Mouse (Mus musculus) midbrain, postnatal 0 days (tissue): ENCODE measurements at regions not wholly inside any gene's neighbourhood (a gene's known extent, or its start where the extent isn't known, plus 50 kb on each side); places are given as distances from the start of the nearest gene placed in this dataset.

ENCODE experiments used
- ATAC-seq: fragments of 200-750 bp; cut with Nextera tagmentation; 2 replicates; pipeline ENCODE4 v1.8.0; 2017; ENCODE audit warnings: moderate number of reproducible peaks, mild to moderate bottlenecking, moderate TSS enrichment, moderate library complexity; ENCODE audit not compliant: low FRiP score
- DNase-seq: peaks from one replicate; pipeline ENCODE4 v3.0.0-alpha.2; 2015; ENCODE audit warnings: low spot score
- H3K27ac ChIP-seq: fragments of 300-500 bp; sonication (generic); 2 replicates; pipeline ENCODE4 v1.5.1; 2014; ENCODE audit warnings: low read depth, mild to moderate bottlenecking, low read length, mixed read lengths
- H3K27me3 ChIP-seq: fragments of 300-500 bp; sonication (generic); 2 replicates; pipeline ENCODE4 v1.6.1; 2014; ENCODE audit warnings: low read length, control low read depth, mixed read lengths; ENCODE audit not compliant: insufficient read depth
- H3K36me3 ChIP-seq: fragments of 300-500 bp; sonication (generic); 2 replicates; pipeline ENCODE4 v1.6.1; 2014; ENCODE audit warnings: low read length, control low read depth, mixed read lengths; ENCODE audit not compliant: insufficient read depth
- H3K4me1 ChIP-seq: fragments of 300-500 bp; sonication (generic); 2 replicates; pipeline ENCODE4 v1.6.1; 2014; ENCODE audit warnings: mild to moderate bottlenecking, control low read depth, antibody characterized with exemption, low read length, mixed read lengths; ENCODE audit not compliant: insufficient read depth
- H3K4me2 ChIP-seq: fragments of 300-500 bp; sonication (generic); 2 replicates; pipeline ENCODE4 v1.6.1; 2014; ENCODE audit warnings: low read depth, mild to moderate bottlenecking, low read length, mixed read lengths; ENCODE audit not compliant: poor library complexity, severe bottlenecking
- H3K4me3 ChIP-seq: fragments of 300-500 bp; sonication (generic); 2 replicates; pipeline ENCODE4 v1.5.1; 2014; ENCODE audit warnings: low read depth, mild to moderate bottlenecking, low read length, moderate library complexity
- H3K9ac ChIP-seq: fragments of 300-500 bp; sonication (generic); replicated peaks from 2 replicates; pipeline ENCODE4 v1.6.1; 2014; ENCODE audit warnings: mild to moderate bottlenecking, low read length, moderate library complexity, mixed read lengths; ENCODE audit not compliant: poor library complexity, severe bottlenecking
- H3K9me3 ChIP-seq: fragments of 300-500 bp; sonication (generic); 2 replicates; pipeline ENCODE4 v1.6.1; 2016; ENCODE audit warnings: low read length, control low read depth
- CTCF ChIP-seq: IDR thresholded peaks from 2 replicates; pipeline ENCODE4 v1.5.1; 2016; ENCODE audit warnings: antibody characterized with exemption, mild to moderate bottlenecking
- WGBS: fragments of 180-500 bp; shearing (Covaris S2); extraction: QIAGEN DNeasy Blood & Tissue Kit; methylation state at CpG from one replicate; pipeline ENCODE4 v1.1.7; 2014; 5-methylcytosine and 5-hydroxymethylcytosine counted together

GRCm38 (mm10) chr14:76761691-76762090 lies 205.0 kb upstream of the Serp2 start:
- Histone ChIP-seq H3K9me3 (no peaks in the 10 kb centered on the region), H3K27ac (no peak overlapping the region), H3K4me2 (no peak overlapping the region), H3K36me3 (no peaks in the 10 kb centered on the region), H3K4me3 (no peak overlapping the region), H3K9ac (no peak overlapping the region), H3K4me1 (0 out of 2 replicates have a peak, but pooled peaks cover 5% of the 10 kb centered on the region), H3K27me3 (no peaks in the 10 kb centered on the region)
- DNase-seq (no peak), ATAC-seq (no peak)
- TF ChIP-seq CTCF = no peak
- 91% methylated on average over 11 of the region's 11 CpGs for WGBS

- TF ChIP-seq CTCF = no peak
- no peaks in the 10 kb centered on the region for H3K36me3 ChIP-seq
- 92% methylated on average over 4 of the region's 4 CpGs for WGBS
- no peaks in the 10 kb centered on the region for H3K27me3 ChIP-seq
- DNase-seq (no peak), ATAC-seq (no peak)
- 0 out of 2 replicates have a peak, but pooled peaks cover 5% of the 10 kb centered on the region for H3K4me1 ChIP-seq
- no peak overlapping the region for H3K4me3 ChIP-seq
- H3K9ac ChIP-seq = no peak overlapping the region
- H3K4me2 ChIP-seq = no peak overlapping the region
- H3K9me3 ChIP-seq = no peaks in the 10 kb centered on the region
- H3K27ac ChIP-seq = no peak overlapping the region
These were observed 204.6 kb upstream of the Serp2 start for GRCm38 (mm10) chr14:76761274-76761673.

GRCm38 (mm10) chr14:76760509-76761023 lies 203.9 kb upstream of the Serp2 start:
- H3K27me3 ChIP-seq = no peaks in the 10 kb centered on the region
- ATAC-seq (no peak), DNase-seq (no peak)
- WGBS = 75% methylated on average over 13 of the region's 13 CpGs
- no peaks in the 10 kb centered on the region for H3K9me3 ChIP-seq
- H3K4me3 ChIP-seq = no peak overlapping the region
- H3K4me2 ChIP-seq = no peak overlapping the region
- H3K36me3 ChIP-seq = no peaks in the 10 kb centered on the region
- H3K4me1 ChIP-seq = 0 out of 2 replicates have a peak, but pooled peaks cover 5% of the 10 kb centered on the region
- TF ChIP-seq CTCF = no peak
- H3K9ac ChIP-seq = no peak overlapping the region
- no peak overlapping the region for H3K27ac ChIP-seq

GRCm38 (mm10) chr14:76759377-76759776 lies 202.7 kb upstream of the Serp2 start:
- Histone ChIP-seq H3K27ac (no peak overlapping the region), H3K4me1 (0 out of 2 replicates have a peak, but pooled peaks cover 2% of the 10 kb centered on the region), H3K27me3 (no peaks in the 10 kb centered on the region), H3K9ac (no peak overlapping the region), H3K4me3 (no peak overlapping the region), H3K36me3 (no peaks in the 10 kb centered on the region), H3K9me3 (no peaks in the 10 kb centered on the region), H3K4me2 (no peak overlapping the region)
- no peak for TF ChIP-seq CTCF
- ATAC-seq (no peak), DNase-seq (no peak)
- 83% methylated on average over 4 of the region's 4 CpGs for WGBS

GRCm38 (mm10) chr14:76758589-76758988 lies 201.9 kb upstream of the Serp2 start:
- Histone ChIP-seq H3K4me3 (no peak overlapping the region), H3K27me3 (no peaks in the 10 kb centered on the region), H3K36me3 (no peaks in the 10 kb centered on the region), H3K9me3 (no peaks in the 10 kb centered on the region), H3K27ac (no peak overlapping the region), H3K4me1 (0 out of 2 replicates have a peak, but pooled peaks cover 2% of the 10 kb centered on the region), H3K9ac (no peak overlapping the region), H3K4me2 (no peak overlapping the region)
- DNase-seq (no peak), ATAC-seq (no peak)
- TF ChIP-seq CTCF = no peak
- WGBS = 89% methylated on average over 1 of the region's 1 CpGs

- no peak for ATAC-seq
- no peak overlapping the region for H3K4me2 ChIP-seq
- TF ChIP-seq CTCF = no peak
- WGBS = 82% methylated on average over 9 of the region's 9 CpGs
- no peak overlapping the region for H3K9ac ChIP-seq
- no peaks in the 10 kb centered on the region for H3K27me3 ChIP-seq
- DNase-seq = no peak
- no peaks in the 10 kb centered on the region for H3K4me1 ChIP-seq
- H3K9me3 ChIP-seq = no peaks in the 10 kb centered on the region
- H3K4me3 ChIP-seq = no peak overlapping the region
- H3K27ac ChIP-seq = no peak overlapping the region
- H3K36me3 ChIP-seq = no peaks in the 10 kb centered on the region
These were observed 199.1 kb upstream of the Serp2 start for GRCm38 (mm10) chr14:76755591-76756376.
